Mouse (Mus musculus) lung, adult 18-20 months (tissue): Measurements from ENCODE around the gene 6030445D17Rik.
A peak's percentile ranks its signal among the peaks of the same experiment; 100 is the strongest.

ENCODE experiments used
- DNase-seq, 2 experiments: peaks; one replicate each; pipeline ENCODE4 v3.0.0; 2022; ENCODE audit warnings: mixed read lengths in 2 of 2

Gene 6030445D17Rik

GRCm38 (mm10) chr4:136462086-136462838 is at the start of gene 6030445D17Rik:
6030445D17Rik (plus strand) TSS chr4:136462250.
- DNase-seq = peak; percentile 89 to 91

- DNase-seq = no peak
These were observed 46.6 kb upstream of the 6030445D17Rik start for GRCm38 (mm10) chr4:136415477-136415876.

GRCm38 (mm10) chr4:136418962-136419361 is 43.1 kb upstream of the 6030445D17Rik start:
- DNase-seq = peak; percentile 14 to 44

GRCm38 (mm10) chr4:136419386-136419785 is 42.7 kb upstream of the 6030445D17Rik start:
- no peak for DNase-seq

- DNase-seq = no peak
These were observed 38.8 kb upstream of the 6030445D17Rik start, which contains the start of gene Htr1d for GRCm38 (mm10) chr4:136423224-136423623. Htr1d (plus strand) TSS chr4:136423524.

- DNase-seq = no peak
These were observed 37.7 kb upstream of the 6030445D17Rik start for GRCm38 (mm10) chr4:136424120-136424999.

- peak; percentile 9 to 35 for DNase-seq
These were observed 37.1 kb upstream of the 6030445D17Rik start for GRCm38 (mm10) chr4:136425000-136425288.

GRCm38 (mm10) chr4:136430609-136431375 is 31.3 kb upstream of the 6030445D17Rik start:
- DNase-seq = no peak

- DNase-seq = peak; percentile 19 to 67
These were observed 30.7 kb upstream of the 6030445D17Rik start for GRCm38 (mm10) chr4:136431376-136431693.

GRCm38 (mm10) chr4:136434029-136434428 is 28.0 kb upstream of the 6030445D17Rik start:
- no peak for DNase-seq

- peak in 1 of 2 experiments; percentile 52 for DNase-seq
These were observed 22.9 kb upstream of the 6030445D17Rik start for GRCm38 (mm10) chr4:136439106-136439505.

- no peak for DNase-seq
These were observed 20.6 kb upstream of the 6030445D17Rik start for GRCm38 (mm10) chr4:136441354-136442043.

- DNase-seq = no peak
These were observed 17.5 kb upstream of the 6030445D17Rik start for GRCm38 (mm10) chr4:136444561-136444960.

GRCm38 (mm10) chr4:136449795-136450194 is 12.3 kb upstream of the 6030445D17Rik start:
- DNase-seq = no peak

GRCm38 (mm10) chr4:136450271-136450670 is 11.8 kb upstream of the 6030445D17Rik start:
- DNase-seq = no peak

GRCm38 (mm10) chr4:136451564-136451963 is 10.5 kb upstream of the 6030445D17Rik start:
- no peak for DNase-seq

- DNase-seq = no peak
These were observed 9.8 kb upstream of the 6030445D17Rik start for GRCm38 (mm10) chr4:136452286-136452685.

- no peak for DNase-seq
These were observed 9.3 kb upstream of the 6030445D17Rik start for GRCm38 (mm10) chr4:136452792-136453191.

- DNase-seq = peak; percentile 71 to 79
These were observed 7.2 kb upstream of the 6030445D17Rik start for GRCm38 (mm10) chr4:136454850-136455260.

GRCm38 (mm10) chr4:136456516-136457218 is 5.4 kb upstream of the 6030445D17Rik start:
- DNase-seq = no peak

GRCm38 (mm10) chr4:136458276-136458675 is 3.8 kb upstream of the 6030445D17Rik start:
- DNase-seq = no peak

GRCm38 (mm10) chr4:136459210-136459609 is 2.8 kb upstream of the 6030445D17Rik start:
- DNase-seq = no peak
